Mouse (Mus musculus) kidney, adult 18-20 months (tissue): ENCODE data around the gene Car3.
A peak's percentile ranks its signal among the peaks of the same experiment; 100 is the strongest.

Source experiments
- DNase-seq: peaks from one replicate; pipeline ENCODE4 v3.0.0; 2021

Car3 gene

DNA sequence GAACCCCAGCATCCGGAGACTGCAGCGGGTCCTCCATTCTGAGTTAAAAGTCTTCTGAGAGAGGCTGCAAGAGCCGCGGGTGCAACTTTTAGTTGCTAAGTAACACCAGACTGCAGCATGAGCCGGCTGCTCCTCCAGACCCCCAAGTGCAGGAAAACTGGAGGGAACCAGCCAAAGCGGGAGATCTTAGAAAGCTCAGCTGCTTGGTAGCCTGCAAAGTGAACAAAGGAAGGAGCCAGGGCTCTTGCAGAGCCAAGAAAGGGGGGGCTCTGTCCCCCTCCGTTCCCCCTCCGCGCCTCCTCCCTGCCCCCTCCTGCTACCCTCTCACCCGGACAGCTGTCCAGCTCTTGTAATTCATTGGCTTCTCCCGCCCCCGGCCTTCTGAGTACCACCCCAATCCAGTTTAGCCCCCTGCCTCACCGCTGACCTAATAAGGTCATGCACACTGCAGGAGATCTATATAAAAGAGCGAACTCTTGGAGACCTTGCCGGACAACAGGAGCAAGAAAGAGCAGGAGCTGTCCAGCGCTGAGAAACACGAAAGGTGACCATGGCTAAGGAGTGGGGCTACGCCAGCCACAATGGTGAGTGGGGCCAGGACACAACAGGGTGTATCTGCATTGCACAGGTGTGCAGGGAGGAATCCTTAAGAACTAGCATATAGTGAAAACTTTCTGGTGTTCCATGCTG lies at the start of gene Car3:
Gene Car3 (plus strand): TSS at position 491 of the 690 bp plus-strand sequence.
- no peak for DNase-seq

DNA sequence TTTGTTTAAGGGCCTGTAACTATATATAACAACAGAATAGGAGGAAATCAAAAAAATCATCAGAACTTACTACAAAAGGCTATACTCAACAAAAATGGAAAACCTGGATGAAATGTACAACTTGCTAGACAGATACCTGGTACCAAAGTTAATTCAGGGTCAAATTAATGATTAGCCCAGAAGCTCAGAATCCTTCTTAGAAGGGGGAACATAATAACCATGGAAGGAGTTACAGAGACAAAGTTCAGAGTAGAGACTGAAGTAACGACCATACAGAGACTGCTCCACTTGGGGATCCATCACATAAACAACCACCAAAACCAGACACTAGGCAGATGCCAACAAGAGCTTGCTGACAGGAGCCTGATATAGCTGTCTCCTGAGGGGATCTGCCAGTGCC lies 47.9 kb upstream of the Car3 start:
- DNase-seq, result peak; percentile 16

DNA sequence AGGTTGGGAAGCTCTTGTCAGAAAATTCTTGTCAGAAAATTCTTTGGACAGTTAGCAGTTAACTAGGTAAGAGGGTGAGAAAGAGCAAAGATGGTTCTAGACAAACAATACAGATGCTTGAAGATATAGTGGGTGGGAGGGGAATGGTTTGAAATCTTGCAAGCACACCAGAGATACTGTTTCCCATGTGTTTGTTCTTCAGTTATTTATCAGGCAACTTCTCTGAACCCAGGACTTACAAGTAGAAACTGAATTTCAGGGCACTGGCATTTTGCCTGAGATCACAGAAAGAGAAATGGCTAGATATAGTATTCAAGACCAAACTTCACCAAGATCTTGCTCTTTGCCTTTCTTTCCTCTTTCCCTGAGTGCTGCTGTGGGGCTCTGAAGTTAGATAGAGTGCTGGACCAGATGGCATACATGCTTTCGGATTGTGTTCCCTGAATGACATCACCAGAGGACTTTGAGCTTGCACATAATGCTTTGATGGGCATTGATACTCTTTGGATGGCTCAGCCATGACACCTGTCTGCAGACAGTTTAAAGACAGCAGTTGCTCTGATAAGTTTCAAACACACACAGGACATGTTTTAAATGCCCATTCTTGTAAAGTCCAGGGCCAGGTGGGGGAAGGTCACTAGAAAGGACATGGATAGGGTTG lies 43.3 kb upstream of the Car3 start:
- DNase-seq, result no peak

DNA sequence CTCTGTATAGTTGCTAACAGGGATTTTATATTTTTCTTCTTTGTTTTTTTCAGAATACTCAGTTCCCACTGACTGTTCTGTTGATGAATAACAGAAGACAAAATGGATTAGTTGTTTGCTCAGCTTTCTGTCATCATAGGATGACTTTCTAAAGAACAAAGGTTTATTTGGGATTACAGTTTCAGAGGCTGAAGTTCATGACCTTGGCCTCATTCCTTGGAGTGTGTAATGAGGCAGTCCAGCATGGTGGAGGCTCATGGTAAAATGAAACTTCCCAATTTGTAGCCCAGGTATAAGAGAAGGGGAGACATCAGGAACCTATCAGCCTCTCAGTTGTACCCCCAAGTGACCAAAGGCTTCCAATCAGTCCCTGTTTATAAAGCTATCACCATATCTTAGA lies 34.4 kb upstream of the Car3 start:
- DNase-seq, result no peak

DNA sequence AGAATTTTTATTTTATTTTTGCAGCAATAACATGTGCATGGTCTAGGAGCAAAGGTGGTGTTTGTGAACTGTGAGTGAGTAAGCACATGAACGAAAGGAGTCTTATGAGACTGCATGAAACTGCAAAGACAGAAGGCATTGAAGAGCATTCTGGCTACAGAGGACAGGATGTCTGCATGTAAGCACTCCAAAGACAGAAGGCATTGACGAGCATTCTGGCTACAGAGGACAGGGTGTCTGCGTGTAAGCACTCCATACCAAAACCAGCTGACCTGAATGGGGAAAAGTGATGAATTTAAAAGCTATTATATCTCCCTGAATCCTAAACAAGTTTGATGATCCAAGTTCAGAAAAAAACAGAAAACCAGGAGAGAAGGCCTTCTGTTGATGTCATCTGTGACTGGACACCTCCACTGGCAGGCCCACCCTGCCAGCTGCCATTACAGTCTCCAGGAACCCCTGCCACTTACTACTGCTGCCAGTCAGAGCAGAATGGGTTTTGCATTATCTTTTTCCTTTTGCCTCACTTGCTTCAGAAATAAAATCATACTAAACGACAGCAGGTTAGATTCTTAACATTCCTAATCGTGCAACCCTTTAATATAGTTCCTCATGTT lies 32.0 kb upstream of the Car3 start:
- no peak for DNase-seq

DNA sequence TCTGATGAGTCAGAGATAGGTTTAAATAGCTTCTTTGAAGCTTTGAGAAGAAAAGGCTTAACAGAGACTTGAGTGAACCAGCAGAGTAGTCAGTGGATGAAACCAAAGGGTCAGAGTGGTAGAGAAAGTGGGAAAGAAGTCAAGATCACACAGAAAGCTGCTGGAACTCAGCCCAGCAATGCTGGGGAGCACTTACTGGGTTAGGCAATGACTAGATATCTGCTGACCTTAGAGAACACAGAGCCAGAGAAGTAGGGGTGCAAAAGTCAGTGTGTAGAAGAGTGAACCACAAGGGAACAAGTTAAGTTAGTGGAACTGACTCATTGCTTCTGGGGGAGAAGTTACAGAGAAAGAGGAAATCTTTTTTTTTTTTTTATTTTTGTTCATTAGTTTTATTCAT lies 30.5 kb upstream of the Car3 start:
- peak; percentile 59 for DNase-seq

DNA sequence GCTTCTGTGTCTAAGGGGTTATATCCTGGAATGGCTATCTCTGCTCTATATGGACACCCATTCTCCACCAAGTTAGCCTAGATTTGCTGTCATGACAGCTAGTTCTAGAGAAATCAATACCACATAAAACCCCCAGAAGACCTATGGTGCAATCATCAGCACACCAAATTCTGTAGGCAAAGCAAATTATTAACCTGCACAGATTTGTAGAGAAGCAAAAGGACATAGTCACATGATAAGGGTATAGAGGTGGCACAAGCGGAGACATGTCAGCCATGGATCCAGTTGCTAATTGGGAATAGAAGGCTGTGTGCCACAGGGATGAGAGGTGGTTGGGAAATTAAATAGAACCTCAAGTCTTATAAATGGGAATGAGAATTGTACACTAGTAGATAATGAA lies 24.4 kb upstream of the Car3 start:
- no peak for DNase-seq

DNA sequence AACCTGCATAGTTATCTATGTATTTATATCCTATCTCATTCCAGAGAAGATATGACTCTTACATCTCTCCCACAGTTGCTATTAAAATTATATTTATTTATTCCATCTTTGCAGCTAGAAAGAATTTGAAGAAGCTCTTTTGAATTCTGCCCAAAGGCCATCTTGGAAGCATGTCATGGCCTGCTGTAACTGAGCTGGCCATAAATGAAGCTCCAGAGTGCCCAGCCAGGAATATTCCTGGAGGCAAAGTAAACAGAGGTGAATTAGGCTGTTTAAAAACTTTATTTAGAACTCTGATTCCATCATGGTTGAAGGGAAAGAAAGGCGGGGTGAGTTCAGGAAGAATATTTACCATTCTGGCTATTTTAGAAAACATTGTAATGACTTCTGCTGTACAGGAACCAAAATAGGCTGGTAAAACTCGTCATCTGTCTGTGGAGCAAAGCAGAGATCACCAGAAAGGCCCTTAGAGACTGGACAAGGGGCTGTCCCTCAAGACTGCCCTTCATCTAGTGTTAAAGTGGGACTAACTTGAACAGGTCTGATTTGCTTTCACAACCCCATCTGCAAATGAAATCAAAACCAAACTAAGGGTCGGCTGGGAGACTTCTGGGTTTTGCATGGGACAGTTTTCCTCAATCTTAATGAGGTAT lies 23.7 kb upstream of the Car3 start:
- DNase-seq, result no peak

DNA sequence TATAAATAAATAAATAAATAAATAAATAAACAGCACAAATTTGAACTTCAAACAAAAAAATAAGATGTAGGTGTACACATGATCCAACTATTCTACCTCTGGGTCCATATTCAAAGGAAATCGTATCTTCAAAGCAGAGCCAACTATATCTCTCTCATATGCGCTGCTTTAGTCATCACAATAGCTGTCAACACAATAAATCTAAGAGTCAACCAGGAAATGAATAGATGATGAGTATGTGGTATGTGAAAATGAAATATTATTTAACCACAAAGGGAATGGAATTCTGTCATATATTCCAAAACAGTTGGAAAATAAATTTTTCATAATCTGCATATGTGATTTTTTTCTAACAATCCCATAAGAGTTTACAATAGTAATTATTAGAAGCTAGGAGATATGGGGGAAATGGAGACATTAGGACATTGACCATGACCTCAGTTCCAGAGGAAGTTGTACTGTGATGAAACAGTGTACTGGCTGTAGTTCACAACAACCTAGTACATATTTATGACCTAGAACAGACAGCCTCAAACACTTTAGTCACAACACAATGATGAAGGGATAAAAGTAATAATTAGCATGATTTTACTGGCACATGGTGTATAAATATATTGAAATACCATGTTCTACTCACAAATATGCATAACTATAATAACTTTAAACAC lies 14.6 kb upstream of the Car3 start:
- no peak for DNase-seq

DNA sequence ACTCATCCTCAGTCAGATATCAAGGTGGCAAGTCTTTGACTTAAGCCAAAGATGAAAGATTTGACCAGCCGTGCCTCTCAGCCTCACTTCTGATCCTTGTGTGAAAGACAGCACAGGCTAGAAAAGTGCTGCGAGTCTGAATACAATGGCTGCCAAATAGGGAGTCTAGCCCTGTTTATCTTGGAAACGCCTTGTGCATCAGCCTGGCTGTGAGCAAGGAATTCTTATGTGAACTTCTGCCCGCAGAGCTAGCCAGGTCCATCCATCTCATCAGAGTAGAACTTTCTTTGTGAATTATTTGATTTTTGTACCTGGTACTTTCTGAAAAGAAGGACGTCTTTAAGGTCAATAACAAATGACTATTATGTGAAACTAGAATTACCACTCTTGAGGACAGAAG lies 9.3 kb upstream of the Car3 start:
- DNase-seq, result no peak

DNA sequence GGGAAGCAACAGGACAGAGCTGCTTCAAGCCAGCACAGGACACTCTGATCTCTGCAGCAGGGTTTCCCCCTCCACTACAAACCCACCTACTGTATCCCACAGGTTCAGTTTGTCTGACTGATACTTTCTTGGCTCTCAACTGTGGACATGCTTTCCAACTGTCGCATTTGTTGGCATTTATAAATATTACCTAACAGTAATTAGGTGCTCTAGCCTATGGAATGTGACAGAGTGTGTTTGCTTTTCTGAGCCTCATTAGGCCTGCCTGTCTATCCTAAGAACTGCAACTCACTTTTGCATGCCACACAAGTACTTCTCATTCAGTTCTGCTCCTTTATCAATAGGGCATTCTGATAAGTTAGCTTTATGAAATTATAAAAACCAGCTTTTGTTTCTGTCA lies 8.9 kb upstream of the Car3 start:
- no peak for DNase-seq

DNA sequence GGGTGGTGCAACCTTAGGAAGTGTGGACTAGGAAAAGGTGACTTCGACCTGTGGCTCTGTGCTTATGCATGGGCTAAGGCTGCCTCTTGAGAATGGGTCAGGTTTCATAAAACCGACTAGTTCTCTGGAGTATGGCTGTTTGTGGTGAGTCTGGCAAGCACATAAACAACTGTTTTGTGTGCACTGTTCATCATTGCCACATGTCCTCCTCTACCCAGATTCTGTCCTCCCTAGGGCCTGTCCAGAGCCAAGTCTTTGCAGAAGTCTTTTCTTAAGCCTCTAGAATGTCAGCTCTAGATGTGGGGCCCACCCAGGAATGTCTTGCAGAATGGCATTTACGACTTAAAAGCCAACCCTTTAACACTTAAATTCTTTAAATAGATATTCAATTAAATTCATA lies 5.4 kb upstream of the Car3 start:
- DNase-seq, result no peak

DNA sequence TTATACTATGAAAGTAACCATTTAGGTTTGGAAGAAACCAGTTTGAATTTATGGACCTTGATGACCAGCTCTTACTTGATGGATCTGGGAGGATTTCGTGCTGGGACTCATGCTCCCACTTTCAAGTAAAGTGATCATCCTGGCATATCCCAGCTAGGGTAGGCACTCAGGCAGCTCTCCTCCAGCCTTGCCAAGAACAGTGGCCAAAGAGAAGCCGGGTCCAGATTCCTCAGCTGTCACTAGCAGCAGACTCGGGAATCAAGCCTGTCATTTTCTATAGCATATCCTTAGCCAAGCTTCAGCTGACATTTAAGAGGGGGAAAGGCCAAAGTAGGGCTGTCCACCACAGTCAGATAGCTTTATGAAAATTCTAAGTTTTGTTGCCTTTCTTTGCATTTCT lies 3.0 kb upstream of the Car3 start:
- no peak for DNase-seq

DNA sequence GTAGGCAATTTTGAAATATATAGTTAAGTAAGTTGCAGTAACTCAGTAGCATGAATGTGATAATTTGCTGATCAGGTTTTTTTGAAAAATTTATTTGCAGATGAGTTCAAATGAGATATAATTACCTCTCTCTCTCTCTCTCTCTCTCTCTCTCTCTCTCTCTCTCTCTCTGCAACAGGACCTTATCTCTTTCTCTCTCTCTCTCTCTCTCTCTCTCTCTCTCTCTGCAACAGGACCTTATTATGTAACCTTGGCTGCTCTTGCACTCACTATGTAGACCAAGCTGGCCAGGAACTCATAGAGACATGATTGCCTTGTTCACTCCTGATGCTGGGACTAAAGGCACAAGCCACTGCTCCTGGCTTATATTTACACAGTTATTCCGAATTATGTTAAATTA lies 2.1 kb upstream of the Car3 start:
- no peak for DNase-seq

DNA sequence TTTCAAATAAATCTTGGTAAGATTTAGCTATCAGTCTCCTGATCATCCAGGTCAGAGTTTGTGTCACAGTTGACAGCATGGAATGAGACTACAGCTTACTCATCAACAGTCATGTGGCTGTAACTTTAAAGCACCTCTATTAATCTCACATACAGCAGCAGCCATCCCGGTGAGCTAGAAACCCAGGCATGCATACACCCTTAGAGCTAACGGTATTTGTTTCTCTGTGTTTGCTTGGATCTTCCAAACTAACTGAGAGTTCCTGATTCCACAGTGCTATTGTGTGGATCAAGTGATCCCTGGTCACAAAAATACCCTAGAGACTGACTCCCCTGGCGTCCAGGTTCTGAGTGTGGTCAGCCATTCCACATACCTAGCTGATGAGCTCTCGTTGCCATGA lies 1.5 kb upstream of the Car3 start:
- DNase-seq, result no peak

DNA sequence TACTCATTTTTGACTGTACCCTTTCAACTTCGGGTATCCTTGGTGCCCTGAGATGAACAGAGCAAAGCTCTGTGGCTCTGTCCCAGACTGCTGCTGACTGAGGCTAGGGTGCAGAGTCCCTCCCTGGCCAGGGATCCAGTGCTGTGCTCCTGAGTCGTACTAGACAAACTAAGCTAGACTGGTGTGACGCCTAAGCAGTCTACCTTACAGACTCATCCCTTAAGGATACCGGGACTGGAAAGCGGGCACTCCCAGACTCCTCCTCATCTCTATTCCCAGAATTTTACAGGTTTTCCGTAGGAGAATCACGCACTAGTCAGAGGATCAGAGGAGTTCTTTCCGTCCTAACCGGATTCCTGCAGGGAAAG lies 674 bp upstream of the Car3 start:
- DNase-seq, result peak; percentile 8

DNA sequence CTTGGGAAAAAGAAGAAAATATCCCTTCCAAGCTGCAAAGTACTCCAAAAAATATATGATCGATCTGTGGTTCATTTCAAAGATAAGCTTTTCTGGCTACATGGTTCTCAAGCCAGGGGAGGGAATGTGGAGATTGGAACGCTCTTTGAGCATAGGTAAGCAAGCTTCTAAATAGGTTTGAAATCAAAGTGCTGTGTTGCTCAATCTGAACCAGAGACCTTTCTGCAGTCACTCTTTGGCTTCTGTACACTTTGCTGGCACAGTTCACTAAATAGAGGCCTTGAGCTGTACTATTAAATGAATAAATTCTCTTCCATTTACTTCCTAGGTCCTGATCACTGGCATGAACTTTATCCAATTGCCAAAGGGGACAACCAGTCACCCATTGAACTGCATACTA lies 610 bp downstream of the Car3 start:
- no peak for DNase-seq

DNA sequence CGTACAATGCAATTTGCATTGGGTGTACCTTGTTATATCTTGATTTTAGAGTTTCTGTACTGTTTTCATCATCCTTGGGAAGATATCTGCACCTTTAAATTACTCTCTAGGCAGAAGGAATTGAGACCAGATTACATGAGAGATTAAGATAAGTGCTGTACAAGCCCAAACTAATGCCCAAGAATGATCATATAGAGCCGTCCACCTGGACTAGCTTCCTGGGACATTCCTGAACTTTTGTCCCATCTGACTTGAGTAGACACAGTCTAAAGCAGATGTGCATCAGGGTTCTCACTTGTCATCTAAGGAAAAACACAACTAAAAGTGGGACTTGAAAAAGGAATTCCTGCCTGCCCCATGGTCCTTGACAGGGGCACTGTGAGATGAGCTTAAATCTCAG lies 2.6 kb downstream of the Car3 start:
- no peak for DNase-seq

DNA sequence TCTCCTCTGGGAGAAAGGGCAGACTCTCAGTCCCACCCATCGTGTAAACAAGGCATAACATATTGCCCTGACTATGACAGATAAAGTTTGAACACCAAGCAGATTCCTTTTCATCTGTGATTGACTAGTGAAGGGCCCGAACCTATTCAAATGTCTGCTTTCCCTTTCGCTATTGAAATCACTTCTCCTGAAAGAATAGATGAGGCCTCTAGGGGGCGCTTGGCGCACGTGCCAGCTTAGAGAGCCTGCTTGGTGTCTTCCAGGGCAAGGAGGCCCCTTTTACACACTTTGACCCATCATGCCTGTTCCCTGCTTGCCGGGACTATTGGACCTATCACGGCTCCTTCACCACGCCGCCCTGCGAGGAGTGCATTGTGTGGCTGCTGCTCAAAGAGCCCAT lies 6.5 kb downstream of the Car3 start:
- DNase-seq, result peak; percentile 77

DNA sequence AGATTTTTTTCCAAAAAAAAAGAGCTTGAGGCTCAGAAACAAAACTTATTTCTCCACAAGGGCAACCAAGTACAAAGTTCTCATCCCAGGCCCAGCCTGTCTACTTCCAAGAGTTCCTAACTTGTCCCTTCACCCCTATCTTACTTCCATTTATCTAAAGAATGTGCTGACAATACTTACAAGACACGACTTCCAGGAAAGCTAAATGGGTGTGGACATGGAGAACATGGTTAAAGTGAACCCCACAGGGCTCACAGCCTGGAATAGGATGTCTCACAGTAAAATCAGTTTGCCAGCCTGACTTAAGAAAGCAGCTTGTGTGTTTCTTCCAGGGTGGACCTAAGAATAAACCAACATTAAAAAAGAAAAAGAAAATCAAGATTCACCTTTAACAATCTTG lies 7.2 kb downstream of the Car3 start:
- DNase-seq, result no peak

DNA sequence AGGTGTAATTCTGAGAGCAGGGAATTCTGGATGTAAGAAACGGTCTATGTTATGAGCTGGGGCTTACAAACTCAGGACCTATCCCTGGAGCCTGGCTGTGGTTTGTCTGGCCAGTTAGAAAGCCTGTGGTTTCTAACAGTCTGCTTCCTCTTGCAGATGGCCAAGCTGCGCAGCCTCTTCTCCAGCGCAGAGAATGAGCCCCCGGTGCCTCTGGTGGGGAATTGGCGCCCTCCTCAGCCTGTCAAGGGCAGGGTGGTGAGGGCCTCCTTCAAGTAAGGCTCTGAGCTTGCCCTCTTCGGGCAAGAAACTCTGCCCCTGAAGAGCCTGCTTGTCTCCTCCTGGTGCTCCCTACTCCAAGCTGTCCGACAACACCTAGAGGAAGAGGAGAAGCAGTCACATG lies 8.1 kb downstream of the Car3 start:
- no peak for DNase-seq

DNA sequence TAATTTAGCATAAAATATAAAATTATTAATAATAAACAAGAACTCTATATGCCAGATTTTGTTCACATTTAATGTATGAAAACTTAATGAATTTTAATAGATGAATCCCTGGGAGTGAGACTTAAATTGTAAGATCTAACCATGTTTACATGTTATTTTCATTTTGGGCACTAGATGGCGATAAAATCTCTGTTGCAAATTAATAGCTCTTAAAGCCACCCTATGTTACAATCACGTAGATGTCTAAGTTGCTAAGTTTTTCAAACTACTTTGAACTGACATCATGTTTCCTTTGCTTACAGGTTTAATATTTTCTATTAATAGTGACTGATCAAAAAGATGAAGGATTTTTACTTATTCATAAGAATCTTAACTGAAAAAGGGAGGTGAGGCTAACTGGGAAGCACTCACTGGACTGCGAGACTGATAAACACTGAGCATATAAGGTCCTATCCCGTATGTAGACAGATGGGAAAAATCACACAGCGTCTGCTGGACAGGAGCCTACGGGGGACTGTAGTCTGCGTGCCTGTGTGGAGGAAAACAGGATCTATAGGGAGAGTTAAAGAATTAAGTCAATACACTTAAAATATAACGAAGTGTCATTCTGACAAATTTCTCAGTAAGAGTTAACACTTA lies 11.2 kb downstream of the Car3 start:
- no peak for DNase-seq

DNA sequence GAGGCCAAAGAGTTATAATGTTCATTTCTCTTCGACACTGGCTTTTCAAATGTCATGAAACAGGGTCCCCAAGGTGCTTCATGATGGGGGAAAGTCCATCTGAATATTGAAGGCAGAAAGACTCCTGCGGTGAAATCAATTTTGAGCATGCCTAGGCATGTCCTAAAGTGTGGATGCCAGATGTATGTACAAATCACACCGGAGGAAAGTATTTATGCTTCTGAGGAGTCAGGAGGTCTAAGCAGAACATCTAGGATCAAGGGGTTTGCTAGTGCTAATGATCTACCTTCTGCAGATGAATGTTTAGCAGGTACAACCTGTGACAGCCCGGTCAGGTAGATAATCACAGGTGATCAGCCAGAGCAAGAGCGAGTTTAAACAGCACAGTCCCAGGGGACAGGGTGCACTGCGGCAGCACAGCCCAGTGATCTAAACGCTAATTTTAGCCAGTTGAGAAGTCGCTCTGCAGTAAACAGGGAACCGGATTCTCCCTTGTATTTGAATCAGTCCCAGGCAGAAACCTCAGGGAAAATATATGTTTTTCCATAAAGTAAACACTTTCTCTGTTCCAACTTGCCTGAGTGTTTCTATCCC lies 13.1 kb downstream of the Car3 start:
- DNase-seq, result no peak
